Mouse (Mus musculus): ENCODE measurements at regions not wholly inside any gene's neighbourhood (a gene's known extent, or its start where the extent isn't known, plus 50 kb on each side); places are given as distances from the start of the nearest gene placed in this dataset.

GRCm38 (mm10) chr5:126281782-126282181 is 750.2 kb downstream of the Tmem132b start:
- TF ChIP-seq GATA1 (IDR thresholded peaks at IDR 0.05; ENCODE audit: low read length) (no peak), TAL1 (IDR thresholded peaks at IDR 0.05; ENCODE audit: low read length) (no peak)

GRCm38 (mm10) chr5:126324847-126325246 is 793.3 kb downstream of the Tmem132b start:
- Histone ChIP-seq H3K27me3 (ENCODE audit: control insufficient read depth) (no peaks in the 10 kb centered on the region), H3K4me1 (ENCODE audit: control insufficient read depth) (no peaks in the 10 kb centered on the region), H3K4me3 (replicated peaks) (no peak overlapping the region), H3K36me3 (ENCODE audit: control insufficient read depth) (no peaks in the 10 kb centered on the region), H3K9me3 (ENCODE audit: control insufficient read depth, low read length) (peaks cover 42% of the 10 kb centered on the region)
- no peak for TF ChIP-seq TAL1 (IDR thresholded peaks at IDR 0.05; ENCODE audit: low read length)
- TF ChIP-seq GATA1 (IDR thresholded peaks at IDR 0.05; ENCODE audit: low read length), result no peak

More at GRCm38 (mm10) chr5:126281782-126282181, 750.2 kb downstream of the Tmem132b start:
- H3K36me3 ChIP-seq (ENCODE audit: control insufficient read depth), result no peaks in the 10 kb centered on the region
- no peaks in the 10 kb centered on the region for H3K4me1 ChIP-seq (ENCODE audit: control insufficient read depth)
- peaks cover 7% of the 10 kb centered on the region for H3K9me3 ChIP-seq (ENCODE audit: control insufficient read depth, low read length)
- H3K27me3 ChIP-seq (ENCODE audit: control insufficient read depth), result no peaks in the 10 kb centered on the region; the same call in 1 of the 2 replicates
- H3K4me3 ChIP-seq (replicated peaks), result no peak overlapping the region

- TF ChIP-seq GATA1 (IDR thresholded peaks at IDR 0.05; ENCODE audit: low read length) (no peak), TAL1 (IDR thresholded peaks at IDR 0.05; ENCODE audit: low read length) (no peak)
- Histone ChIP-seq H3K4me3 (replicated peaks) (no peak overlapping the region), H3K4me1 (ENCODE audit: control insufficient read depth) (no peaks in the 10 kb centered on the region), H3K36me3 (ENCODE audit: control insufficient read depth) (no peaks in the 10 kb centered on the region), H3K9me3 (ENCODE audit: control insufficient read depth, low read length) (peaks cover 54% of the 10 kb centered on the region), H3K27me3 (ENCODE audit: control insufficient read depth) (no peaks in the 10 kb centered on the region)
Observed at GRCm38 (mm10) chr5:126328276-126328675, 796.7 kb downstream of the Tmem132b start.

GRCm38 (mm10) chr5:126335091-126335490 is 803.5 kb downstream of the Tmem132b start:
- Histone ChIP-seq H3K27me3 (ENCODE audit: control insufficient read depth) (no peaks in the 10 kb centered on the region), H3K4me1 (ENCODE audit: control insufficient read depth) (no peaks in the 10 kb centered on the region), H3K4me3 (replicated peaks) (no peak overlapping the region), H3K36me3 (ENCODE audit: control insufficient read depth) (no peaks in the 10 kb centered on the region), H3K9me3 (ENCODE audit: control insufficient read depth, low read length) (peaks cover 37% of the 10 kb centered on the region)
- TF ChIP-seq TAL1 (IDR thresholded peaks at IDR 0.05; ENCODE audit: low read length), result no peak

GRCm38 (mm10) chr5:126335553-126336520 is 804.3 kb downstream of the Tmem132b start:
- Histone ChIP-seq H3K36me3 (ENCODE audit: control insufficient read depth) (no peaks in the 10 kb centered on the region), H3K4me3 (replicated peaks) (no peak overlapping the region), H3K9me3 (ENCODE audit: control insufficient read depth, low read length) (peaks cover 36% of the 10 kb centered on the region), H3K27me3 (ENCODE audit: control insufficient read depth) (no peaks in the 10 kb centered on the region), H3K4me1 (ENCODE audit: control insufficient read depth) (no peaks in the 10 kb centered on the region)
- TF ChIP-seq GATA1 (IDR thresholded peaks at IDR 0.05; ENCODE audit: low read length) (no peak), TAL1 (IDR thresholded peaks at IDR 0.05; ENCODE audit: low read length) (no peak)

GRCm38 (mm10) chr5:126337884-126338283 is 806.3 kb downstream of the Tmem132b start:
- Histone ChIP-seq H3K4me1 (ENCODE audit: control insufficient read depth) (no peaks in the 10 kb centered on the region), H3K9me3 (ENCODE audit: control insufficient read depth, low read length) (peaks cover 36% of the 10 kb centered on the region), H3K4me3 (replicated peaks) (no peak overlapping the region), H3K36me3 (ENCODE audit: control insufficient read depth) (no peaks in the 10 kb centered on the region), H3K27me3 (ENCODE audit: control insufficient read depth) (no peaks in the 10 kb centered on the region)
- TF ChIP-seq GATA1 (IDR thresholded peaks at IDR 0.05; ENCODE audit: low read length) (no peak), TAL1 (IDR thresholded peaks at IDR 0.05; ENCODE audit: low read length) (no peak)

GRCm38 (mm10) chr5:126343570-126343969 is 812.0 kb downstream of the Tmem132b start:
- no peaks in the 10 kb centered on the region for H3K4me1 ChIP-seq (ENCODE audit: control insufficient read depth)
- TF ChIP-seq TAL1 (IDR thresholded peaks at IDR 0.05; ENCODE audit: low read length), result no peak
- no peak for TF ChIP-seq GATA1 (IDR thresholded peaks at IDR 0.05; ENCODE audit: low read length)
- peaks cover 53% of the 10 kb centered on the region for H3K9me3 ChIP-seq (ENCODE audit: control insufficient read depth, low read length)
- no peaks in the 10 kb centered on the region for H3K36me3 ChIP-seq (ENCODE audit: control insufficient read depth)
- no peaks in the 10 kb centered on the region for H3K27me3 ChIP-seq (ENCODE audit: control insufficient read depth)
- no peak overlapping the region for H3K4me3 ChIP-seq (replicated peaks)

GRCm38 (mm10) chr5:126350936-126351335 is 819.4 kb downstream of the Tmem132b start:
- Histone ChIP-seq H3K9me3 (ENCODE audit: control insufficient read depth, low read length) (peaks cover 44% of the 10 kb centered on the region), H3K4me3 (replicated peaks) (no peak overlapping the region), H3K27me3 (ENCODE audit: control insufficient read depth) (no peaks in the 10 kb centered on the region), H3K36me3 (ENCODE audit: control insufficient read depth) (no peaks in the 10 kb centered on the region), H3K4me1 (ENCODE audit: control insufficient read depth) (no peaks in the 10 kb centered on the region)
- no peak for TF ChIP-seq TAL1 (IDR thresholded peaks at IDR 0.05; ENCODE audit: low read length)
- no peak for TF ChIP-seq GATA1 (IDR thresholded peaks at IDR 0.05; ENCODE audit: low read length)

- TF ChIP-seq TAL1 (IDR thresholded peaks at IDR 0.05; ENCODE audit: low read length) (no peak), GATA1 (IDR thresholded peaks at IDR 0.05; ENCODE audit: low read length) (no peak)
Observed at GRCm38 (mm10) chr5:126369436-126369835, 837.9 kb downstream of the Tmem132b start.

More at GRCm38 (mm10) chr5:126369436-126369835, 837.9 kb downstream of the Tmem132b start:
- Histone ChIP-seq H3K36me3 (ENCODE audit: control insufficient read depth) (no peaks in the 10 kb centered on the region), H3K4me3 (replicated peaks) (no peak overlapping the region), H3K4me1 (ENCODE audit: control insufficient read depth) (no peaks in the 10 kb centered on the region), H3K9me3 (ENCODE audit: control insufficient read depth, low read length) (peaks cover 27% of the 10 kb centered on the region), H3K27me3 (ENCODE audit: control insufficient read depth) (no peaks in the 10 kb centered on the region)
